Mouse (Mus musculus) monocyte, adult 59 days (primary cell): ENCODE measurements around the gene Hdx. TPM values are rescaled to one million over a fixed set of nuclear protein-coding genes. Genes with fewer than 3 reads are reported as not detected.

Experiments used
- total RNA-seq, 2 experiments: library from RNA; stranded (reverse); gene quantifications; one replicate each; pipeline ENCODE4 v1.2.4; 2023

The Hdx gene
- not detected for total RNA-seq

GRCm38 (mm10) chrX:111696356-111697282, at the start of gene Hdx:
TSS of gene Hdx (minus strand) at chrX:111697079.

GRCm38 (mm10) chrX:111537859-111538258, 159.0 kb downstream of the Hdx start, which contains the start of gene Rps6ka6:
TSS of gene Rps6ka6 (minus strand) at chrX:111537959.

Other genes starting within 250 kb of the Hdx start
- not detected for gene Rps6ka6, start 159.1 kb downstream of the Hdx start, total RNA-seq
- not detected for gene Gm45194, start 194.3 kb upstream of the Hdx start, total RNA-seq